Mouse (Mus musculus) left cerebral cortex, adult 2 months (tissue): ENCODE results near the gene Pltp. TPM values are rescaled to one million over a fixed set of nuclear protein-coding genes. Genes with fewer than 3 reads are reported as not detected.
A peak's percentile ranks its signal among the peaks of the same experiment; 100 is the strongest.

ENCODE experiments used
- DNase-seq, 2 experiments: peaks; one replicate each; pipeline ENCODE4 v3.0.0; 2021 to 2022; ENCODE audit warnings: low spot score in 2 of 2, mixed read lengths in 1 of 2; ENCODE audit errors: extremely low spot score in 1 of 2
- H3K27ac ChIP-seq: fragments of 200-600 bp; 2 replicates; pipeline ENCODE4 v1.8.1; 2022
- H3K4me3 ChIP-seq: fragments of 200-600 bp; 2 replicates; pipeline ENCODE4 v1.8.1; 2022
- CTCF ChIP-seq: fragments of 200-600 bp; IDR thresholded peaks from 2 replicates; pipeline ENCODE4 v1.8.1; 2022; ENCODE audit warnings: antibody characterized with exemption, mild to moderate bottlenecking, moderate library complexity
- intact Hi-C: fragments of 180-260 bp; cut with DNase I; formaldehyde crosslinking; loops from one replicate; pipeline ENCODE4 v1.15.1; 2025
- total RNA-seq, 2 experiments: library from RNA; stranded (reverse); gene quantifications; 2 replicates each; pipeline ENCODE4 v1.2.3; 2021

The Pltp gene
- total RNA-seq, 2 experiments from 2014 or later = 78.1 to 82.4 TPM

GRCm38 (mm10) chr2:164821060-164821459 lies 36.5 kb downstream of the Pltp start:
- H3K27ac ChIP-seq = no peak overlapping the region
- DNase-seq = no peak
- intact Hi-C loops = no loop called here
- peak; percentile 5; the same call in 1 of the 2 replicates for TF ChIP-seq CTCF
- no peak overlapping the region for H3K4me3 ChIP-seq

GRCm38 (mm10) chr2:164817703-164818102 lies 39.8 kb downstream of the Pltp start:
- no peak overlapping the region for H3K27ac ChIP-seq
- no peak for TF ChIP-seq CTCF
- DNase-seq = no peak
- no peak overlapping the region for H3K4me3 ChIP-seq
- intact Hi-C loops = no loop called here

- intact Hi-C loops = no loop called here
- no peak overlapping the region for H3K4me3 ChIP-seq
- TF ChIP-seq CTCF = no peak
- no peak for DNase-seq
- no peak overlapping the region for H3K27ac ChIP-seq
Observed at GRCm38 (mm10) chr2:164817206-164817605, 40.3 kb downstream of the Pltp start.

- intact Hi-C loops = no loop called here
- H3K27ac ChIP-seq = no peak overlapping the region
- no peak for TF ChIP-seq CTCF
- H3K4me3 ChIP-seq = no peak overlapping the region
- no peak for DNase-seq
Observed at GRCm38 (mm10) chr2:164815821-164816220, 41.7 kb downstream of the Pltp start.

GRCm38 (mm10) chr2:164815348-164815747 lies 42.2 kb downstream of the Pltp start:
- intact Hi-C loops = no loop called here
- TF ChIP-seq CTCF = no peak
- DNase-seq = no peak
- H3K27ac ChIP-seq = no peak overlapping the region
- H3K4me3 ChIP-seq = no peak overlapping the region

GRCm38 (mm10) chr2:164813557-164813956 lies 44.0 kb downstream of the Pltp start:
- intact Hi-C loops = no loop called here
- Histone ChIP-seq H3K4me3 (no peak overlapping the region), H3K27ac (no peak overlapping the region)
- DNase-seq = no peak
- no peak for TF ChIP-seq CTCF

- DNase-seq = no peak
- intact Hi-C loops = no loop called here
Observed at GRCm38 (mm10) chr2:164806614-164807013, 50.9 kb downstream of the Pltp start.

GRCm38 (mm10) chr2:164805332-164805718 lies 52.2 kb downstream of the Pltp start:
- DNase-seq = peak in 1 of 2 experiments; percentile 32
- no peak for TF ChIP-seq CTCF
- peak overlapping the region; percentile 77 for H3K4me3 ChIP-seq
- intact Hi-C loops = loop anchor here (2.0 kb wide), 1 partner anchor 17 kb away; the partner anchor contains the start of gene Zswim1
- peak overlapping the region; percentile 88 for H3K27ac ChIP-seq

More at GRCm38 (mm10) chr2:164806614-164807013, 50.9 kb downstream of the Pltp start:
- TF ChIP-seq CTCF = no peak
- H3K4me3 ChIP-seq = no peak overlapping the region
- no peak overlapping the region for H3K27ac ChIP-seq

- TF ChIP-seq CTCF = no peak; the same call in 1 of the 2 replicates
- intact Hi-C loops = loop anchor here (2.0 kb wide), 1 partner anchor 18 kb away; the partner anchor contains the start of gene Zswim1
- DNase-seq = peak; percentile 97 to 98
- H3K4me3 ChIP-seq = peak within 1 kb of the TSS; percentile 77
- peak within 1 kb of the TSS; percentile 88 for H3K27ac ChIP-seq
Observed at GRCm38 (mm10) chr2:164804533-164805331, 52.8 kb downstream of the Pltp start, which contains the start of the genes Acot8 and Zswim3. Acot8 (minus strand) TSS chr2:164804882. Zswim3 (plus strand) TSS chr2:164805098.

GRCm38 (mm10) chr2:164803921-164804313 lies 53.6 kb downstream of the Pltp start:
- intact Hi-C loops = loop anchor here (2.0 kb wide), 1 partner anchor 19 kb away; the partner anchor contains the start of gene Zswim1
- H3K27ac ChIP-seq = no peak overlapping the region
- H3K4me3 ChIP-seq = peak overlapping the region; percentile 77
- no peak for DNase-seq
- no peak; the same call in 1 of the 2 replicates for TF ChIP-seq CTCF

- DNase-seq = no peak
- Histone ChIP-seq H3K4me3 (peak overlapping the region; percentile 77), H3K27ac (no peak overlapping the region)
- TF ChIP-seq CTCF = no peak
- intact Hi-C loops = no loop called here
Observed at GRCm38 (mm10) chr2:164803201-164803920, 54.1 kb downstream of the Pltp start.

- DNase-seq = no peak
- Histone ChIP-seq H3K4me3 (no peak overlapping the region), H3K27ac (no peak overlapping the region)
- intact Hi-C loops = no loop called here
- TF ChIP-seq CTCF = no peak
Observed at GRCm38 (mm10) chr2:164800252-164801004, 57.1 kb downstream of the Pltp start.
